Mouse (Mus musculus): Measurements from ENCODE around the gene Gm8994.

DNA sequence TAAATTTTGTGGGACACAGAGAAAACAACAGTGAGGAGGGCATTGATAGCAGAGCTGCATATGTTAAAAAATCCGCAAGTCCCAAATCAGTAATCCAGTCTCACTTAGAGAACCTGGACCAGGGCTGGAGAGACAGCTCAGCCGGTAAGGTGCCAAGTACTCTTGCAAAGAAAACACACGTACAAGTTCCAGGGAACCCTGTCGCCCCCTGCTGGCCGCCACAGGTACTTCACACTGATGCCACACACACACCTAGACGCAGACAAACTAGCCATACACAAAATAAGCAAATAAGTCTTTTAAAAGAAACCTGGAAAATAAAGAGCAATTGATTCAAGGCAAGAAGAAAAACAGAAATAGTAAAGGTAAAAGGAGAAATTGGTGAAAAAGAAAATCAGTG lies 33.6 kb upstream of the Gm8994 start:
- peak; percentile 71 for TF ChIP-seq CTCF (IDR thresholded peaks at IDR 0.05; ENCODE audit: low read depth)
- TF ChIP-seq EP300 (IDR thresholded peaks at IDR 0.05; ENCODE audit: low read depth): no peak

All from liver, embryonic 14.5 days (tissue).